Mouse (Mus musculus) G1E (cell line): ENCODE data around the gene Ttc28.

Source experiments
- CTCF ChIP-seq: IDR thresholded peaks from 2 replicates; pipeline ENCODE4 v1.5.1; 2012; ENCODE audit warnings: low read depth, low read length, inconsistent platforms, mixed read lengths
- POLR2AphosphoS5 ChIP-seq: IDR thresholded peaks from 2 replicates; pipeline ENCODE4 v1.6.1; 2012; ENCODE audit warnings: low read depth, low read length, inconsistent platforms; ENCODE audit not compliant: insufficient replicate concordance
- TAL1 ChIP-seq: conservative IDR thresholded peaks from 2 replicates; pipeline ENCODE4 v1.6.1; 2012; ENCODE audit warnings: low read depth, low read length, inconsistent platforms, mixed read lengths

DNA sequence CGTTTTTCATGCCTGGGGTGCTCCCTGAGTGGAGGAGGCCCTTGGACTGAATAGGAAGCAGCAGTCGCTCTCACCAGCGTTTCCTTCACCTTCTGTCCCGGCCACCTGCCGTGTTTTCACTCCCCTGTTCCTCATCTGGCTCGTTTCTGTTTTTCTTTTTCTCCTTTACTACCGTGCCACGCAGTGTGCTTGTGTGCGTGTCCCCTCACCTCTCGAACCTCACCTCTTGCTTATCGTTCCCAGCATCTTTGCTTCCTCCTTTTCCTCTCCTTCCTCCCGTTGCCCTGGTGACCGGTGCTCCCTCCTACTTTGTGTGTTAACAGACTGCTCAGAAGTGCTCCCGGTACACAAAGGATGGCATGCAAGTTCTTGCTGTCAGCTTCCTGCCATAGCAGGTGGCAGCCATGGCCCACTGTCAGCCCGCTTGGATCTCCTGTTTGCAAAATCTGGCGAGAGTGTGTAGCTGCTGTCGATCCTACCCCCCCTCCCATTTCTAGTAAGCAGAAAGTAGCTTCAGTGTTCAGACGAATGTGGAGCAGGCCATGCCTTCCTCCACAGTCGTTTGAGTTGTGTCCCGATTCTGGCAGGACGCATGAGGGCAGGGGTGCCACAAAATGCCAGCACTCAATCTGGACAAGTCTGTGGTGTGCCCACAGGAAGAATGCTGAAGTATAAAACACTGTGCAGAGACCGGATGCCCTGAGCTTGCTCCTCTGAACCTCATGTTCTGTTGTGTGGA is 179.0 kb downstream of the Ttc28 start:
- no peak for TF ChIP-seq CTCF
- no peak for TF ChIP-seq TAL1
- TF ChIP-seq POLR2AphosphoS5: no peak
